Mouse (Mus musculus): ENCODE measurements at regions not wholly inside any gene's neighbourhood (a gene's known extent, or its start where the extent isn't known, plus 50 kb on each side); places are given as distances from the start of the nearest gene placed in this dataset.

- no peak for ATAC-seq (replicated peaks; ENCODE audit: poor library complexity, severe bottlenecking)
Measured at GRCm38 (mm10) chr9:61819836-61820235, 94.5 kb downstream of the Rplp1 start.

GRCm38 (mm10) chr9:61816589-61817179 lies 97.7 kb downstream of the Rplp1 start:
- no peak for ATAC-seq (replicated peaks; ENCODE audit: poor library complexity, severe bottlenecking)

GRCm38 (mm10) chr9:61815995-61816394 lies 98.3 kb downstream of the Rplp1 start:
- no peak for ATAC-seq (replicated peaks; ENCODE audit: poor library complexity, severe bottlenecking)

- ATAC-seq (replicated peaks; ENCODE audit: poor library complexity, severe bottlenecking) = no peak
Measured at GRCm38 (mm10) chr9:61813291-61813690, 101.1 kb downstream of the Rplp1 start.

GRCm38 (mm10) chr9:61812315-61812714 lies 102.0 kb downstream of the Rplp1 start:
- no peak for ATAC-seq (replicated peaks; ENCODE audit: poor library complexity, severe bottlenecking)

GRCm38 (mm10) chr9:61810456-61810855 lies 103.9 kb downstream of the Rplp1 start:
- no peak for ATAC-seq (replicated peaks; ENCODE audit: poor library complexity, severe bottlenecking)

GRCm38 (mm10) chr9:61808351-61809225 lies 105.8 kb downstream of the Rplp1 start:
- ATAC-seq (replicated peaks; ENCODE audit: poor library complexity, severe bottlenecking) = no peak

- no peak for ATAC-seq (replicated peaks; ENCODE audit: poor library complexity, severe bottlenecking)
Measured at GRCm38 (mm10) chr9:61805971-61806370, 108.4 kb downstream of the Rplp1 start.

- no peak for ATAC-seq (replicated peaks; ENCODE audit: poor library complexity, severe bottlenecking)
Measured at GRCm38 (mm10) chr9:61803555-61803954, 110.8 kb downstream of the Rplp1 start.

GRCm38 (mm10) chr9:61802694-61803093 lies 111.6 kb downstream of the Rplp1 start:
- ATAC-seq (replicated peaks; ENCODE audit: poor library complexity, severe bottlenecking) = no peak

- ATAC-seq (replicated peaks; ENCODE audit: poor library complexity, severe bottlenecking) = no peak
Measured at GRCm38 (mm10) chr9:61799535-61799934, 114.8 kb downstream of the Rplp1 start.

GRCm38 (mm10) chr9:61795910-61796309 lies 118.4 kb downstream of the Rplp1 start:
- ATAC-seq (replicated peaks; ENCODE audit: poor library complexity, severe bottlenecking) = no peak

- ATAC-seq (replicated peaks; ENCODE audit: poor library complexity, severe bottlenecking) = no peak
Measured at GRCm38 (mm10) chr9:61791435-61792064, 122.8 kb downstream of the Rplp1 start.

- no peak for ATAC-seq (replicated peaks; ENCODE audit: poor library complexity, severe bottlenecking)
Measured at GRCm38 (mm10) chr9:61790849-61791248, 123.5 kb downstream of the Rplp1 start.

GRCm38 (mm10) chr9:61789066-61789897 lies 125.1 kb downstream of the Rplp1 start:
- no peak for ATAC-seq (replicated peaks; ENCODE audit: poor library complexity, severe bottlenecking)

GRCm38 (mm10) chr9:61781469-61781868 lies 132.9 kb downstream of the Rplp1 start:
- peak; percentile 70 for ATAC-seq (replicated peaks; ENCODE audit: poor library complexity, severe bottlenecking)

GRCm38 (mm10) chr9:61780186-61780939 lies 134.0 kb downstream of the Rplp1 start:
- no peak for ATAC-seq (replicated peaks; ENCODE audit: poor library complexity, severe bottlenecking)

- no peak for ATAC-seq (replicated peaks; ENCODE audit: poor library complexity, severe bottlenecking)
Measured at GRCm38 (mm10) chr9:61779165-61779564, 135.2 kb downstream of the Rplp1 start.

- no peak for ATAC-seq (replicated peaks; ENCODE audit: poor library complexity, severe bottlenecking)
Measured at GRCm38 (mm10) chr9:61776446-61776845, 137.9 kb downstream of the Rplp1 start.
